Mouse (Mus musculus): Measurements from ENCODE around the gene Sema4g. TPM values are rescaled to one million over a fixed set of nuclear protein-coding genes. Genes with fewer than 3 reads are reported as not detected.
A peak's percentile ranks its signal among the peaks of the same experiment; 100 is the strongest.
"Not testable (repeated sequence)": the region's sequence is repeated elsewhere in the genome, so short reads cannot be mapped to it uniquely, and the experiment has no call there.

Gene Sema4g
- total RNA-seq, 4 experiments from 2014 or later = 25.4 to 27.7 (median 26.1) TPM

- DNase-seq (ENCODE audit: low spot score in 2 of 2) = peak in 1 of 2 experiments; percentile 5
These were observed 35.1 kb downstream of the Sema4g start for GRCm38 (mm10) chr19:45023993-45024392.

GRCm38 (mm10) chr19:45024775-45025174, 35.9 kb downstream of the Sema4g start:
- no peak for DNase-seq (ENCODE audit: low spot score in 2 of 2)

- no peak for DNase-seq (ENCODE audit: low spot score in 2 of 2)
These were observed 37.2 kb downstream of the Sema4g start for GRCm38 (mm10) chr19:45025937-45026568.

GRCm38 (mm10) chr19:45026958-45027670, 38.2 kb downstream of the Sema4g start:
- DNase-seq (ENCODE audit: low spot score in 2 of 2) = no peak

GRCm38 (mm10) chr19:45027848-45028247, 38.9 kb downstream of the Sema4g start:
- no peak for DNase-seq (ENCODE audit: low spot score in 2 of 2)

- DNase-seq (ENCODE audit: low spot score in 2 of 2) = no peak
These were observed 39.8 kb downstream of the Sema4g start for GRCm38 (mm10) chr19:45028746-45029145.

GRCm38 (mm10) chr19:45029571-45029970, 40.7 kb downstream of the Sema4g start:
- DNase-seq (ENCODE audit: low spot score in 2 of 2) = no peak

GRCm38 (mm10) chr19:45030111-45030510, 41.2 kb downstream of the Sema4g start:
- no peak for DNase-seq (ENCODE audit: low spot score in 2 of 2)

GRCm38 (mm10) chr19:45030746-45031693, 42.1 kb downstream of the Sema4g start:
- peak; percentile 80 to 81 for DNase-seq (ENCODE audit: low spot score in 2 of 2)

- peak; percentile 64 to 80 for DNase-seq (ENCODE audit: low spot score in 2 of 2)
These were observed 42.9 kb downstream of the Sema4g start for GRCm38 (mm10) chr19:45031780-45032179.

GRCm38 (mm10) chr19:45032570-45033332, 43.9 kb downstream of the Sema4g start:
- no peak for DNase-seq (ENCODE audit: low spot score in 2 of 2)

GRCm38 (mm10) chr19:45036867-45037266, 48.0 kb downstream of the Sema4g start:
- DNase-seq (ENCODE audit: low spot score in 2 of 2) = no peak

GRCm38 (mm10) chr19:45038198-45038597, 49.3 kb downstream of the Sema4g start:
- DNase-seq (ENCODE audit: low spot score in 2 of 2) = not testable (repeated sequence)

- DNase-seq (ENCODE audit: low spot score in 2 of 2) = peak in 1 of 2 experiments; percentile 13
These were observed 51.3 kb downstream of the Sema4g start for GRCm38 (mm10) chr19:45040214-45040613.

GRCm38 (mm10) chr19:45044389-45044927, 55.6 kb downstream of the Sema4g start:
- DNase-seq (ENCODE audit: low spot score in 2 of 2) = peak in 1 of 2 experiments; percentile 12

- DNase-seq (ENCODE audit: low spot score in 2 of 2) = peak in 1 of 2 experiments; percentile 10
These were observed 56.3 kb downstream of the Sema4g start for GRCm38 (mm10) chr19:45045236-45045635.

- no peak for DNase-seq (ENCODE audit: low spot score in 2 of 2)
These were observed 56.8 kb downstream of the Sema4g start, which contains the start of gene Pdzd7 for GRCm38 (mm10) chr19:45045651-45046050. Pdzd7 (minus strand) TSS chr19:45045717.

GRCm38 (mm10) chr19:45046523-45047321, 57.8 kb downstream of the Sema4g start:
- DNase-seq (ENCODE audit: low spot score in 2 of 2) = peak; percentile 80 to 81

GRCm38 (mm10) chr19:45047417-45047934, 58.6 kb downstream of the Sema4g start, which contains the start of gene Sfxn3:
Sfxn3 (plus strand) TSS chr19:45047503.
- DNase-seq (ENCODE audit: low spot score in 2 of 2) = peak; percentile 91

Data from layer of hippocampus, adult 8-10 months (tissue).